Mouse (Mus musculus): ENCODE measurements at regions not wholly inside any gene's neighbourhood (a gene's known extent, or its start where the extent isn't known, plus 50 kb on each side); places are given as distances from the start of the nearest gene placed in this dataset.

DNA sequence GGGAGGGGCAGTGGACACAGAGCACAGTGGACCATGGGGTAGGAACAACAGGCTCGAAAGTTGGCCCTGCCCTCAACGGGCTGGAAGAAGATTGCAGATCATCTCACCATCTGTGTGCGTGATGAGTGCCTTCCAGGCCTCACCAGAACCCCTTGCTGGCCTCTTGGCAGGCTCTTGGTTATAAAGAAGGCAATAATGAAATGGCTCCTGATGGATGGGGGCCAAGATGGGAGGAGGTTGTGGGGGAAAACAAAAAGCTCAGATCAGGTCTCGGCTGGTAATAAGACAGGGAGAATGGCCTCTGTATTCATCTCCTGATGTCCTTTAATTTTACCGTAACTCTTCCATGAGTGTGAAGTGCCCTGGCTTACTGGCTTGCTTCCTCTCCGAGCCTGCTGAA lies 189.1 kb downstream of the Dyrk2 start:
- H3K9me3 ChIP-seq: no peaks in the 10 kb centered on the region
- no peaks in the 10 kb centered on the region for H3K36me3 ChIP-seq
- H3K4me1 ChIP-seq (replicated peaks): peaks cover 35% of the 10 kb centered on the region
- WGBS: 48% methylated on average over 6 of the region's 6 CpGs
- H3K4me2 ChIP-seq: no peak overlapping the region
- no peak overlapping the region for H3K9ac ChIP-seq
- ATAC-seq (ENCODE audit: low read depth): no peak
- peak overlapping the region; percentile 46; the same call in 1 of the 2 replicates for H3K27ac ChIP-seq (replicated peaks)
- H3K4me3 ChIP-seq: no peak overlapping the region
- no peaks in the 10 kb centered on the region for H3K27me3 ChIP-seq

DNA sequence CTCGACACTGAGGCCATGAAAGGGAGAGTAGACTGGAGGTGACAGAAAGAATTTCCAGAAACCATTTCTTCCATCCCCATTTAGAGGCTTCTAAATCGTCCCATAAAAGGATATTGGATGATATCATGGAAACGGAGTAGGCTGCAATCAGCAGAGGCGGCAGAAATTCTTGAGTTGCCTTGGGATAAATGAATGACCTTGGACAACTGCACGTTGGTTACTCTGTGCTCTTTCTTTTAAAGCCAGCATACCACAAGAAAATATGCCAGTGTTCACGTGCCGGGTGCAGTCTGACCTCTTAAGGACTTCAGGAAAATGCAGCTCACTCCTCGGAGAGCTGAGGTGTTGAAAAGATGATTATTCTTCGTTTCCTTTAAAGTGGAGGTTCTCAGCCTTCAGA lies 186.7 kb downstream of the Dyrk2 start:
- WGBS: 83% methylated on average over 9 of the region's 9 CpGs
- Histone ChIP-seq H3K4me3 (no peak overlapping the region), H3K4me2 (no peak overlapping the region), H3K27me3 (no peaks in the 10 kb centered on the region), H3K27ac (replicated peaks) (no peak overlapping the region), H3K4me1 (replicated peaks) (peaks cover 25% of the 10 kb centered on the region), H3K9ac (no peak overlapping the region), H3K9me3 (no peaks in the 10 kb centered on the region), H3K36me3 (no peaks in the 10 kb centered on the region)
- ATAC-seq (ENCODE audit: low read depth): no peak

DNA sequence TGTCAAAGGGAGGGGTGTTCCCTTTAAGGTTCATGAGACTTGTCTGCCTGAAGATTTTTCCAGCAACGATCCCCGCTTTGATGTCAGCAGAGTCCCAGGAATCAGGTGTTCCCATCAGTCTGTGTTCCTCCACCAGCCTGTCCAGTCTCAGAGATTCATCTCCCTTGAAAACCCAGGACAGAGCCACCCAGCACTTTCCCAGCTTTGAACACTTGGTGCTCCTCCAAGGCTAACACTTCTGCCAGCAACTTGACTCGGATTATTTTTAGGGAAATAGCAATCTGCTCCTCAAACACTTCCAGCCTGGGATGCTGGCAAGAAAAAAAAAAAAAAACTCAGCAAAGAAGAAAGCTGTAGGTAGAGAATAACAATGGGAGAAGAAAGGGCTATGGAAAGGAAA lies 170.7 kb downstream of the Dyrk2 start:
- no peak overlapping the region for H3K4me3 ChIP-seq
- no peak overlapping the region for H3K9ac ChIP-seq
- no peaks in the 10 kb centered on the region for H3K36me3 ChIP-seq
- H3K4me1 ChIP-seq (replicated peaks): no peaks in the 10 kb centered on the region
- no peak overlapping the region for H3K4me2 ChIP-seq
- H3K9me3 ChIP-seq: no peaks in the 10 kb centered on the region
- H3K27me3 ChIP-seq: no peaks in the 10 kb centered on the region
- no peak for ATAC-seq (ENCODE audit: low read depth)
- no peak overlapping the region for H3K27ac ChIP-seq (replicated peaks)
- 89% methylated on average over 3 of the region's 3 CpGs for WGBS

DNA sequence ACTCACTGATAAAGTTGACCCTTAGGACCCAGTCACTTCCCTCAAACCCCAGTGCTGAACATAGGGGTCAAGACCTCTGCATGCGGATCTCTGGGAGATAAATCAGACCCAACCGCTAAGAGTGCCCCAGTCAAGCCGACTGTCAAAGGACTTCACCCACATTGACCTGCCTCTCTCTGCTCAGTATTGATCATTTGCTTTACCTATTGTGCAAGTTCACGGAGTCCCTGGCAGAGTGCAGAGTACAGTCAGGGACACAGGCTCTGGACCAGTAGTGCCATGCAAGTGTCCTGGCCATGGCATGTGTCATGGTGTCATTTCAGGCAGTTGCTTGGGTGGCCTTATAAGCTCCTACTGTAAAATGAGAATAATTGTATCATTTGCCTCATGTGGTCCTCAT lies 169.9 kb downstream of the Dyrk2 start:
- Histone ChIP-seq H3K36me3 (no peaks in the 10 kb centered on the region), H3K4me1 (replicated peaks) (no peaks in the 10 kb centered on the region), H3K27me3 (no peaks in the 10 kb centered on the region), H3K4me3 (no peak overlapping the region), H3K4me2 (no peak overlapping the region), H3K9me3 (no peaks in the 10 kb centered on the region), H3K9ac (no peak overlapping the region), H3K27ac (replicated peaks) (no peak overlapping the region)
- 90% methylated on average over 4 of the region's 4 CpGs for WGBS
- no peak for ATAC-seq (ENCODE audit: low read depth)

DNA sequence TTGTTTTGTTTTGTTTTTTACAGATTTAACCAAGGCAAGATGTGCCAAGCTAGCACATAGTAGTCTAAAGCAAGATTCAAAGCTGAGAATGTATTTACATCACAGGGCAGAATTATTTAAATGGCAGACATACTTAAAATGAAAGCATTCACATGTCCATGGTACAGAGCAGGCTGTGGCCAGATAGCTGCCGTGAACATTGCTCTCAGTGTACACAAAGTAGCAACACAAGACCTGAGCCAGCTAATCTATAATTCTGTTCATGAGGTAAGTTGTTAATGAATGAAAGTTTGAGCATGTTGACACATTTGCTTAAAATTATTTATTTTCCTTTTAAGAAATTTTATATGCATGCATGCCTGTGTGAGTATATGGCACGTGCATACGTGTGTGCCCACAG lies 164.0 kb downstream of the Dyrk2 start:
- Histone ChIP-seq H3K9me3 (no peaks in the 10 kb centered on the region), H3K4me3 (no peak overlapping the region), H3K27me3 (no peaks in the 10 kb centered on the region), H3K27ac (replicated peaks) (no peak overlapping the region), H3K9ac (no peak overlapping the region), H3K4me1 (replicated peaks) (peaks cover 7% of the 10 kb centered on the region), H3K36me3 (no peaks in the 10 kb centered on the region), H3K4me2 (no peak overlapping the region)
- no peak for ATAC-seq (ENCODE audit: low read depth)
- WGBS: 97% methylated on average over 3 of the region's 3 CpGs

DNA sequence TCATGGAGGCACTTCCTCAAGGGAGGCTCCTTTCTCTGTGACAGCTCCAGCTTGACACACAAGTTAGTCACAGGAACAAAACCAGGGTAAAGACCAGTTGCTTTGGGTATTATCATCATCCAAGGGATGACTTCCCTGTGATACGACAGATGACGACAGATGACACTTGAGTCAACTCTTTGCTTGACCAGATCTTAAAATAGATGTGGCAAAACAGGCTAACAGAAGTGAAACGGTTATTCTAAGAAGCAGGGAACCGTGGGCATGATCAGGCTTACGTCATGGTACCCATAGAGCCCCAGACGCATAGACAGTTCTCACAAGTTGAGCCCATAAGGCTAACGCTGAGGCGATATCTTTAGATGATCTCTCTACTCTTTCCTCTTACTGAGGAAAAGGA lies 160.3 kb downstream of the Dyrk2 start:
- 97% methylated on average over 8 of the region's 8 CpGs for WGBS
- Histone ChIP-seq H3K27me3 (no peaks in the 10 kb centered on the region), H3K9ac (no peak overlapping the region), H3K4me2 (no peak overlapping the region), H3K36me3 (no peaks in the 10 kb centered on the region), H3K9me3 (no peaks in the 10 kb centered on the region), H3K4me1 (replicated peaks) (peaks cover 7% of the 10 kb centered on the region), H3K4me3 (no peak overlapping the region), H3K27ac (replicated peaks) (no peak overlapping the region)
- ATAC-seq (ENCODE audit: low read depth): no peak

DNA sequence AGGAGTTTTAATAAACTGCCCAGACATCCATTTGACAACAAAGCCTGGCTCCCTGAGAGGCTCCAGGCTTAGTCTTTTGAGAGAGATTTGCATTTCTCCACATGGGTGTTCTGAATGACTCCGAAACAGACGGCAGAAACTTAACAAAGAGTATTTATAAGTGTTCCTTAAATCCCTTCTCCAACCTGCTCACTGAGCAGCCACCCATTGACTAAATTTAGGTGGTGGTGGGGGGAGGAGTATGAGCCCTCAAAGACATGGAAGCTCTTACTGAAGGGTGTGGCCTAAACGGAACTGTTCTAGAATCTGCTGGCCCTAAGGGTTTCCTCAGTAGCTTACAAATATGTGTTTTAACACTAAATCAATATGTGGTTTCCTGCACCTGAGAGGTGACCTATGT lies 158.5 kb downstream of the Dyrk2 start:
- Histone ChIP-seq H3K9me3 (no peaks in the 10 kb centered on the region), H3K4me1 (replicated peaks) (peaks cover 7% of the 10 kb centered on the region), H3K4me2 (no peak overlapping the region), H3K4me3 (no peak overlapping the region), H3K9ac (no peak overlapping the region), H3K36me3 (no peaks in the 10 kb centered on the region), H3K27me3 (no peaks in the 10 kb centered on the region), H3K27ac (replicated peaks) (no peak overlapping the region)
- ATAC-seq (ENCODE audit: low read depth): no peak
- WGBS: 56% methylated on average over 3 of the region's 3 CpGs

DNA sequence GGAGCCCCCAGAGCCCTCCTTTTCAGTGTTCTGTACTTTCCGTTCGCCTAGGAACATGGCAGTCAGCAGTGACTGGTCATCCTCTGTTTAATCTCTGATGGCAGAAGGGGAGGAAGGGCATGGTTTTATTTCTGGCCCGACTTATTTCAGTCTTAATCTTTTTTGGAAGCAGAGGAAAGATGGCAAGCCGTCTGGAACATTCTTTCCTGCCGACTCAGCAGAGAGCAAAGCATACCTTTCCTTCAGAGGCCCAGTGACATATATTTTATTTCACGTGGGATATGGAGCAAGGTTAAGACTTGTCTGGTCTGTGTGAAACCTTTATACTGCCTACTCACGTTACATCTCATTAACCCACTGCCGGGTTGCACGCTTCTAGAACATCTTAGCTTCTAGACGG lies 158.1 kb downstream of the Dyrk2 start:
- Histone ChIP-seq H3K27ac (replicated peaks) (no peak overlapping the region), H3K4me3 (no peak overlapping the region), H3K4me2 (no peak overlapping the region), H3K36me3 (no peaks in the 10 kb centered on the region), H3K27me3 (no peaks in the 10 kb centered on the region), H3K4me1 (replicated peaks) (peaks cover 7% of the 10 kb centered on the region), H3K9ac (no peak overlapping the region), H3K9me3 (no peaks in the 10 kb centered on the region)
- no peak for ATAC-seq (ENCODE audit: low read depth)
- 83% methylated on average over 10 of the region's 10 CpGs for WGBS

DNA sequence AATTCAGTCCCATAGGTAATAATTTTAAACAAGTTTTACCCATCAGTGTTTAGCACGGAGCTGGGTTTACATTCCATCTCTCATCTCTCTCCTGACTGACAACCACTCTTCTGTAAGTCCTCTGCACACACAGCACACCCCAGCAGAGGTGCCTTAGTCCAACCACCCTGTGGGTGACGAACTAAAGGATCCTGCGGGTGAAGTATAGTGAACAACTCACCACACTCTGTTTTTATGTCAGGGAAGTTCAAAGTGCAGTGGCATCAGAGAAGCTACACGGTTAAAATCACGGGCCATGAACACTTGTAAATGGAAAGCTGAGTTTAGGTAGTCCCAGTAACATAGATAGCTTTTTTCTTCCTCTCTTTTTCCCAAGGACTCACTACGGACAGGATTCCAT lies 157.1 kb downstream of the Dyrk2 start:
- no peak overlapping the region for H3K4me3 ChIP-seq
- no peak overlapping the region for H3K9ac ChIP-seq
- no peaks in the 10 kb centered on the region for H3K4me1 ChIP-seq (replicated peaks)
- H3K27me3 ChIP-seq: no peaks in the 10 kb centered on the region
- H3K9me3 ChIP-seq: no peaks in the 10 kb centered on the region
- no peaks in the 10 kb centered on the region for H3K36me3 ChIP-seq
- H3K27ac ChIP-seq (replicated peaks): no peak overlapping the region
- H3K4me2 ChIP-seq: no peak overlapping the region
- WGBS: 83% methylated on average over 6 of the region's 6 CpGs
- no peak for ATAC-seq (ENCODE audit: low read depth)

DNA sequence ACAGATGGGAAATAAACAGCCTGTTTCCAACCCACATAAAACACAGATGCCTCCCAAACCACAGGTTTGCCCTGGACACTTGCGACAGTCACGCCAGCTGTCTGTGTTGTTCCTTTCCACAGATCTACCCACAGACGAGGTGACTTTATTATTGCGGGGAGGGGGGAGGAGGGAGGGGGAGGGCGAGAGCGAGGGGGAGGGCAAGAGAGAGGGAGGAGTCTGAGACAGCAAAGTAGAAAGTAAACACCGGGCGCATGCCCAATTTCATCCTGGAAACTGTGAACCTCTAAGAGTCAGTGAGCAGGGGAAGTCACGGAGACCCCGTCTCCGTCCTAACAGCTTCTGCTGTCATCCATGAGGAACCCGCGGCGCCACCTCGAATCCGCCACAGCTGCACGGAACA lies 155.8 kb downstream of the Dyrk2 start:
- Histone ChIP-seq H3K4me1 (replicated peaks) (no peaks in the 10 kb centered on the region), H3K4me3 (no peak overlapping the region), H3K4me2 (no peak overlapping the region), H3K27me3 (no peaks in the 10 kb centered on the region), H3K36me3 (no peaks in the 10 kb centered on the region), H3K9ac (no peak overlapping the region), H3K9me3 (no peaks in the 10 kb centered on the region), H3K27ac (replicated peaks) (no peak overlapping the region)
- WGBS: 83% methylated on average over 17 of the region's 17 CpGs
- ATAC-seq (ENCODE audit: low read depth): peak; percentile 65; the same call in 1 of the 2 replicates

DNA sequence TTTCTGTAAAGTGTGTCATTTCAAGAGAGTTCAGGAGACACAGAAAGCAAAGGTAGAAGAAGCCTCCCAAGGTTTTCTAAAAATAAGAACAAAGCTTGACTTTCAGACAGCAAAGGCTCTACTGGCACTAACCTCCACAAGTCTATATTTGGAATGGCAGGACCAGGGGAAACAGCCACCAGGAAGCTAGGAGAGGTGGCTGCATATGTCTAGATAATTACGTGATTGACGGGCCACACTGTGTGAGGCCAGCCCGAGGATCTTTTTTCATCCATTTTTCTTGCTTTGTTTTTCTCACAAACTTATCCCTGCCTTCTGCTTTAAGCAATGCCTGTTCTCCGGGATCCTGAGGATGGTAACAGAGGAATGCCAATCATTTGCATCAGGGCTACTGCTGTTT lies 155.4 kb downstream of the Dyrk2 start:
- no peak overlapping the region for H3K4me3 ChIP-seq
- ATAC-seq (ENCODE audit: low read depth): no peak
- no peaks in the 10 kb centered on the region for H3K4me1 ChIP-seq (replicated peaks)
- H3K36me3 ChIP-seq: no peaks in the 10 kb centered on the region
- H3K9me3 ChIP-seq: no peaks in the 10 kb centered on the region
- H3K27ac ChIP-seq (replicated peaks): no peak overlapping the region
- H3K27me3 ChIP-seq: no peaks in the 10 kb centered on the region
- WGBS: 83% methylated on average over 4 of the region's 4 CpGs
- no peak overlapping the region for H3K9ac ChIP-seq
- no peak overlapping the region for H3K4me2 ChIP-seq

DNA sequence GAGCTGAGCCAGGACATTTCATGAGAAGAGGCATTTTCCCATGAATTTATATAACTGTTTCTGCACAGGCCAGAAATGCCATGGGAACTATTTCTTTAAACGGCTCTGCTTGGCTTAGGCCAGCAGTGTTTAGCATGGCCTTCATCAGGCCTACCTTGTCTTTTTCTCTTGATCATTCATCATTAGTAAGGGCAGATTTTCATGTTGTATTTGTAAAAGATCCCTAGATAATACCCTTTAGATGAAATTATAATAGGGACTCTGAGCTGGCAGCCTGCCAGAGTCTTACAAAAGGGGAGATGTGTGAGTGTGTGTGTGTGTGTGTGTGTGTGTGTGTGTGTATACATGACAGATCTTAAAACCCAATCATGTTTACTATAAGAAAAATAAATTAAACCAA lies 149.4 kb downstream of the Dyrk2 start:
- peaks cover 29% of the 10 kb centered on the region for H3K4me1 ChIP-seq (replicated peaks)
- H3K9me3 ChIP-seq: no peaks in the 10 kb centered on the region
- no peak overlapping the region for H3K9ac ChIP-seq
- H3K27me3 ChIP-seq: no peaks in the 10 kb centered on the region
- WGBS: 33% methylated on average over 1 of the region's 1 CpGs
- 0 out of 2 replicates have a peak overlapping the region, but pooled peaks have one; percentile 9 for H3K27ac ChIP-seq (replicated peaks)
- H3K4me2 ChIP-seq: no peak overlapping the region
- no peak overlapping the region for H3K4me3 ChIP-seq
- no peak for ATAC-seq (ENCODE audit: low read depth)
- H3K36me3 ChIP-seq: no peaks in the 10 kb centered on the region

DNA sequence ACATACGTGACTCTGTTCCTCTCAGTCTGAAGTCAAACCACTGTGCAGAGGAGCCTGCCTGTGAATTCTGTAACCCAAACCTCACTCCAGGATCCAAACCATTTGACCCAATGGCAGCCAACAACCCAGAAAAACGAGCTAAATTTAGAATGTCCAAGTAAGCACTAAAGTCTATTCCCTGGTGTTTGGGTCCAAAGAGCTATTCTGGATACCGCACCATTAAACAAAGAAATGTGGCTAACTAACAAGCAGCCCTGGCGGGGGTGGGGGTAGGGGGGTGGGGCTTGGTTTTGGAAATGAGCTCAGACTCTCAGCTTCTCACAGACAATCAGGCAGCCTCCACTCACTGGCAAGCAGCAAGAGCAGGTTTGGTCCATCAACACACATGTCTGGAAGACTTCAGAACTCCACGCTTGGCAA lies 147.9 kb downstream of the Dyrk2 start:
- Histone ChIP-seq H3K27ac (replicated peaks) (peak overlapping the region; percentile 56; the same call in 1 of the 2 replicates), H3K4me3 (no peak overlapping the region), H3K9ac (no peak overlapping the region), H3K4me1 (replicated peaks) (peaks cover 29% of the 10 kb centered on the region), H3K27me3 (no peaks in the 10 kb centered on the region), H3K36me3 (no peaks in the 10 kb centered on the region), H3K4me2 (no peak overlapping the region), H3K9me3 (no peaks in the 10 kb centered on the region)
- no peak for ATAC-seq (ENCODE audit: low read depth)
- WGBS: 50% methylated on average over 5 of the region's 5 CpGs

Data from neural tube, embryonic 13.5 days (tissue).